Mouse (Mus musculus): ENCODE results near the gene Foxd4. TPM values are rescaled to one million over a fixed set of nuclear protein-coding genes. Genes with fewer than 3 reads are reported as not detected.

The Foxd4 gene
- not detected for total RNA-seq (2021)

- DNase-seq, result no peak
- intact Hi-C loops (cut with DNase I), result no loop called here
Observed at GRCm38 (mm10) chr19:24900581-24901220, at the start of gene Foxd4. Gene Foxd4, minus strand, starts transcription at chr19:24901197.

GRCm38 (mm10) chr19:24945521-24946262, 44.7 kb upstream of the Foxd4 start:
- intact Hi-C loops (cut with DNase I), result no loop called here
- DNase-seq, result no peak

- intact Hi-C loops (cut with DNase I), result no loop called here
- no peak for DNase-seq
Observed at GRCm38 (mm10) chr19:24937084-24937483, 36.1 kb upstream of the Foxd4 start.

GRCm38 (mm10) chr19:24929041-24929440, 28.0 kb upstream of the Foxd4 start:
- intact Hi-C loops (cut with DNase I), result no loop called here
- DNase-seq, result no peak

- DNase-seq, result no peak
- intact Hi-C loops (cut with DNase I), result no loop called here
Observed at GRCm38 (mm10) chr19:24920866-24921265, 19.9 kb upstream of the Foxd4 start.

- DNase-seq, result no peak
- intact Hi-C loops (cut with DNase I), result no loop called here
Observed at GRCm38 (mm10) chr19:24908385-24909155, 7.6 kb upstream of the Foxd4 start.

GRCm38 (mm10) chr19:24907655-24908054, 6.7 kb upstream of the Foxd4 start:
- no peak for DNase-seq
- intact Hi-C loops (cut with DNase I), result no loop called here

- DNase-seq, result no peak
- intact Hi-C loops (cut with DNase I), result no loop called here
Observed at GRCm38 (mm10) chr19:24902821-24903220, 1.8 kb upstream of the Foxd4 start.

- intact Hi-C loops (cut with DNase I), result no loop called here
- DNase-seq, result no peak
Observed at GRCm38 (mm10) chr19:24902256-24902655, 1.3 kb upstream of the Foxd4 start.

GRCm38 (mm10) chr19:24901666-24902065, 669 bp upstream of the Foxd4 start:
- DNase-seq, result no peak
- intact Hi-C loops (cut with DNase I), result no loop called here

- DNase-seq, result peak in 1 of 2 experiments; percentile 14
- intact Hi-C loops (cut with DNase I), result loop anchor here (10.0 kb wide), 1 partner anchor 705 kb away; no protein-coding TSS in a partner anchor
Observed at GRCm38 (mm10) chr19:24899578-24900544, 1.1 kb downstream of the Foxd4 start.

- intact Hi-C loops (cut with DNase I), result loop anchor here (10.0 kb wide), 1 partner anchor 706 kb away; no protein-coding TSS in a partner anchor
- DNase-seq, result no peak
Observed at GRCm38 (mm10) chr19:24898737-24899577, 2.0 kb downstream of the Foxd4 start.

GRCm38 (mm10) chr19:24897896-24898736, 2.9 kb downstream of the Foxd4 start:
- intact Hi-C loops (cut with DNase I), result loop anchor here (10.0 kb wide), 1 partner anchor 707 kb away; no protein-coding TSS in a partner anchor
- DNase-seq, result no peak

- no peak for DNase-seq
- intact Hi-C loops (cut with DNase I), result loop anchor here (10.0 kb wide), 1 partner anchor 708 kb away; no protein-coding TSS in a partner anchor
Observed at GRCm38 (mm10) chr19:24897006-24897895, 3.7 kb downstream of the Foxd4 start.

- intact Hi-C loops (cut with DNase I), result loop anchor here (10.0 kb wide), 1 partner anchor 708 kb away; no protein-coding TSS in a partner anchor
Observed at GRCm38 (mm10) chr19:24896536-24896935, 4.5 kb downstream of the Foxd4 start.

GRCm38 (mm10) chr19:24886888-24887287, 14.1 kb downstream of the Foxd4 start:
- DNase-seq, result no peak
- intact Hi-C loops (cut with DNase I), result loop anchor here (5.0 kb wide), 1 partner anchor 585 kb away; no protein-coding TSS in a partner anchor

More at GRCm38 (mm10) chr19:24896536-24896935, 4.5 kb downstream of the Foxd4 start:
- no peak for DNase-seq

- intact Hi-C loops (cut with DNase I), result loop anchor here (2.0 to 5.0 kb wide), 2 partner anchors 265 to 583 kb away; no protein-coding TSS in a partner anchor
- DNase-seq, result peak; percentile 42 to 45
Observed at GRCm38 (mm10) chr19:24885504-24885903, 15.5 kb downstream of the Foxd4 start.
